Mouse (Mus musculus): Measurements from ENCODE around the gene Pcolce2. TPM values are rescaled to one million over a fixed set of nuclear protein-coding genes. Genes with fewer than 3 reads are reported as not detected.

Pcolce2 gene
- total RNA-seq, 1 experiment = 27.0 TPM

DNA sequence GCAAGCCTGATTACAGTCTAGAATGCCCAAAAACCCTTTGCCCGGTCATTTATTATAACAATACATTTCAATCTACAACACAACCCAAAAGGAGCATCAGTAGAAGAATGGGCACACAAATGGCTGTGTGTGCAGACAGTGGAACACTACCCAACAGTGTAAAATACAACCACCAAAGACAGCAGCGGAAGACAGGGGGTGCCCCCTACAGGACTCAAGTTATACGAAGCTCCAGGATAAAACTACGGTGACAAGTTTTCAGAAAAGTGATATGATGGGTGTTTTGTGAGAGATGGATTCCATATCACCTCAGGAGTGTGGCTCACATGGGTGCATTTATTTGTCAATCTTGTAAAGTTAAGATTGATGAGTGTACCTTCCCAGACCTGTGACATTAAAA lies 38.6 kb downstream of the Pcolce2 start:
- Histone ChIP-seq H3K9ac (ENCODE audit: insufficient read depth, low read depth, low read length, poor library complexity, severe bottlenecking) (no peak overlapping the region), H3K36me3 (ENCODE audit: control insufficient read depth, insufficient read depth, low read length, poor library complexity, severe bottlenecking) (peaks cover 11% of the 10 kb centered on the region; the same call in 1 of the 2 replicates), H3K27ac (ENCODE audit: insufficient read depth, low read depth, low read length, poor library complexity, severe bottlenecking) (peak overlapping the region; percentile 89), H3K9me3 (ENCODE audit: control insufficient read depth, insufficient read depth, low read depth, low read length) (0 out of 2 replicates have a peak, but pooled peaks cover 2% of the 10 kb centered on the region), H3K4me1 (ENCODE audit: control insufficient read depth in 2 of 2, insufficient read depth in 2 of 2, low read length in 2 of 2, poor library complexity in 1 of 2) (no peaks in the 10 kb centered on the region), H3K4me3 (ENCODE audit: insufficient read depth in 1 of 2, low read depth in 1 of 2, low read length in 2 of 2, poor library complexity in 1 of 2, severe bottlenecking in 1 of 2) (no peak overlapping the region)
- in situ Hi-C loops (cut with MboI; ENCODE audit: low sequenced_read_pairs in 2 of 2, unreplicated experiment in 2 of 2) = no loop called here
- TF ChIP-seq MAFK (IDR thresholded peaks at IDR 0.05; ENCODE audit: insufficient read depth, low read depth, low read length) (no peak), ZNF384 (IDR thresholded peaks at IDR 0.05; ENCODE audit: low read depth, low read length) (no peak), HCFC1 (IDR thresholded peaks at IDR 0.05; ENCODE audit: borderline replicate concordance, insufficient read depth, low read length) (no peak), ZC3H11A (IDR thresholded peaks at IDR 0.05; ENCODE audit: borderline replicate concordance, low read depth, low read length) (no peak), CHD2 (IDR thresholded peaks at IDR 0.05; ENCODE audit: low read depth, low read length) (no peak)
- DNase-seq (ENCODE audit: low read depth, low spot score) = no peak

GRCm38 (mm10) chr9:95679966-95680365 lies 42.6 kb downstream of the Pcolce2 start:
- TF ChIP-seq ZNF384 (IDR thresholded peaks at IDR 0.05; ENCODE audit: low read depth, low read length) = no peak
- no peak for TF ChIP-seq CHD2 (IDR thresholded peaks at IDR 0.05; ENCODE audit: low read depth, low read length)
- TF ChIP-seq ZC3H11A (IDR thresholded peaks at IDR 0.05; ENCODE audit: borderline replicate concordance, low read depth, low read length) = no peak
- TF ChIP-seq MAFK (IDR thresholded peaks at IDR 0.05; ENCODE audit: insufficient read depth, low read depth, low read length) = no peak
- TF ChIP-seq HCFC1 (IDR thresholded peaks at IDR 0.05; ENCODE audit: borderline replicate concordance, insufficient read depth, low read length) = no peak
- no peak overlapping the region for H3K9ac ChIP-seq (ENCODE audit: insufficient read depth, low read depth, low read length, poor library complexity, severe bottlenecking)
- H3K27ac ChIP-seq (ENCODE audit: insufficient read depth, low read depth, low read length, poor library complexity, severe bottlenecking) = no peak overlapping the region
- H3K4me3 ChIP-seq (ENCODE audit: insufficient read depth in 1 of 2, low read depth in 1 of 2, low read length in 2 of 2, poor library complexity in 1 of 2, severe bottlenecking in 1 of 2) = no peak overlapping the region
- H3K9me3 ChIP-seq (ENCODE audit: control insufficient read depth, insufficient read depth, low read depth, low read length) = 0 out of 2 replicates have a peak, but pooled peaks cover 2% of the 10 kb centered on the region
- peaks cover 12% of the 10 kb centered on the region; the same call in 1 of the 2 replicates for H3K36me3 ChIP-seq (ENCODE audit: control insufficient read depth, insufficient read depth, low read length, poor library complexity, severe bottlenecking)
- no peaks in the 10 kb centered on the region for H3K4me1 ChIP-seq (ENCODE audit: control insufficient read depth in 2 of 2, insufficient read depth in 2 of 2, low read length in 2 of 2, poor library complexity in 1 of 2)
- no peak for DNase-seq (ENCODE audit: low read depth, low spot score)
- in situ Hi-C loops (cut with MboI; ENCODE audit: low sequenced_read_pairs in 2 of 2, unreplicated experiment in 2 of 2) = no loop called here

DNA sequence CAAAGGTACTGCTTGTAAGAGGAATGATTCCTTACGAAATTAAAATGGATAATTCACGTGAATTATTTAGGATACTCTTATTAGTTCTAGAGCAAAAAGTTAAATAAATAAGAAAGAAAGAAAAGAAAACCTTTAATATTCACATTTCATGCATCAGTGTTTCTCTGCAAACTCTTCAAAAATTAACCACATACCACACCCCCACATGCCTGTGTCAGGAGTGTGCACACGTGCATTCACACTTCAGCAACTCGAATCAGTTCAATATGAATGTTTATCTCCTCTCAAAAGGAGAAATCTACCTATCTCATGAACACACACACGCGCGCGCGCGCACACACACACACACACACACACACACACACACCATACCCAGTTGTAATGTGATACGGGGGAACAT lies 43.3 kb downstream of the Pcolce2 start:
- no peak for TF ChIP-seq ZNF384 (IDR thresholded peaks at IDR 0.05; ENCODE audit: low read depth, low read length)
- TF ChIP-seq ZC3H11A (IDR thresholded peaks at IDR 0.05; ENCODE audit: borderline replicate concordance, low read depth, low read length) = no peak
- no peak for TF ChIP-seq MAFK (IDR thresholded peaks at IDR 0.05; ENCODE audit: insufficient read depth, low read depth, low read length)
- no peak for TF ChIP-seq CHD2 (IDR thresholded peaks at IDR 0.05; ENCODE audit: low read depth, low read length)
- no peak for TF ChIP-seq HCFC1 (IDR thresholded peaks at IDR 0.05; ENCODE audit: borderline replicate concordance, insufficient read depth, low read length)
- H3K27ac ChIP-seq (ENCODE audit: insufficient read depth, low read depth, low read length, poor library complexity, severe bottlenecking) = no peak overlapping the region
- DNase-seq (ENCODE audit: low read depth, low spot score) = no peak
- 0 out of 2 replicates have a peak, but pooled peaks cover 2% of the 10 kb centered on the region for H3K9me3 ChIP-seq (ENCODE audit: control insufficient read depth, insufficient read depth, low read depth, low read length)
- no peaks in the 10 kb centered on the region for H3K4me1 ChIP-seq (ENCODE audit: control insufficient read depth in 2 of 2, insufficient read depth in 2 of 2, low read length in 2 of 2, poor library complexity in 1 of 2)
- in situ Hi-C loops (cut with MboI; ENCODE audit: low sequenced_read_pairs in 2 of 2, unreplicated experiment in 2 of 2) = no loop called here
- no peak overlapping the region for H3K4me3 ChIP-seq (ENCODE audit: insufficient read depth in 1 of 2, low read depth in 1 of 2, low read length in 2 of 2, poor library complexity in 1 of 2, severe bottlenecking in 1 of 2)
- H3K9ac ChIP-seq (ENCODE audit: insufficient read depth, low read depth, low read length, poor library complexity, severe bottlenecking) = no peak overlapping the region
- peaks cover 5% of the 10 kb centered on the region; the same call in 1 of the 2 replicates for H3K36me3 ChIP-seq (ENCODE audit: control insufficient read depth, insufficient read depth, low read length, poor library complexity, severe bottlenecking)

DNA sequence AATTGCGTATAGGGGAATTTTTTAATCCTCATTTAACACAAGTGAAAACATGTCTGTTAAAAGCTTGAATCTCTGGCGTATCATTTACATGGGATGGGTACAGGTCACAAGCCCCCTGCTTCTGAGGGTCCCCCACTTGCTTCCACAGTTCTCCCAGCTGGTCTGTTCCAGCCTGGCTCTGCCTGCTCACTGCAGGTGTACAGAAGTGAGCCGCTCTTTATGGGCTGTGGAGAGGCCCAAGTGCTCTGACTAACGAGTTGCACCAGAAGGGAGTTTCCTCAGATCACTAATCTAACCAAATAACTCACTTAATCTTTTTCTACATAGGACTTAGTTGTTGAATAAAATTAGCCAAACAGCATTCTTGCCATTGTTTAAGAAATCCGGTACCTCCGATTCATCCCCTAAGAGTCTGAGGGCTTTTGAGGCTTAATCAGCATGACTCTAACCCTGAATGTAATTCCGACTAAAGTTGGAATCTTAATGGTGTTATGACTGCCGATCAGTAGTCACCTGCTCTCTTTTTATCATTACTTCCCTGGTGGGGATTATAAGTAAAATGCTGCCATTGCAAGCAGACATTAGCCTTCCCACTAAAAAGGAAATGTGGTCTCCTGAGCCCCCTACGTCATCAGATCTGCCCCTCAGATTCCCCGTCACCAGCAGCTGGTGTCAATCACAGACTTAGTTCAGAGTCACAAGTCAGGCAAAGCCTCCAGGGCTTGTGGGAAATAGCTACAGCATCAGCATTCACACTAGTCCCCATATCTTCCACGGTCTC lies 48.4 kb downstream of the Pcolce2 start:
- TF ChIP-seq ZC3H11A (IDR thresholded peaks at IDR 0.05; ENCODE audit: borderline replicate concordance, low read depth, low read length) (no peak), HCFC1 (IDR thresholded peaks at IDR 0.05; ENCODE audit: borderline replicate concordance, insufficient read depth, low read length) (no peak), MAFK (IDR thresholded peaks at IDR 0.05; ENCODE audit: insufficient read depth, low read depth, low read length) (no peak), ZNF384 (IDR thresholded peaks at IDR 0.05; ENCODE audit: low read depth, low read length) (no peak), CHD2 (IDR thresholded peaks at IDR 0.05; ENCODE audit: low read depth, low read length) (no peak)
- in situ Hi-C loops (cut with MboI; ENCODE audit: low sequenced_read_pairs in 2 of 2, unreplicated experiment in 2 of 2) = loop anchor here in 1 of 2 experiments (5.0 kb wide), 1 partner anchor 84 kb away; no protein-coding TSS in a partner anchor
- DNase-seq (ENCODE audit: low read depth, low spot score) = no peak
- no peak overlapping the region for H3K27ac ChIP-seq (ENCODE audit: insufficient read depth, low read depth, low read length, poor library complexity, severe bottlenecking)
- peaks cover 2% of the 10 kb centered on the region; the same call in 1 of the 2 replicates for H3K36me3 ChIP-seq (ENCODE audit: control insufficient read depth, insufficient read depth, low read length, poor library complexity, severe bottlenecking)
- no peak overlapping the region for H3K9ac ChIP-seq (ENCODE audit: insufficient read depth, low read depth, low read length, poor library complexity, severe bottlenecking)
- no peaks in the 10 kb centered on the region for H3K9me3 ChIP-seq (ENCODE audit: control insufficient read depth, insufficient read depth, low read depth, low read length)
- no peak overlapping the region for H3K4me3 ChIP-seq (ENCODE audit: insufficient read depth in 1 of 2, low read depth in 1 of 2, low read length in 2 of 2, poor library complexity in 1 of 2, severe bottlenecking in 1 of 2)
- H3K4me1 ChIP-seq (ENCODE audit: control insufficient read depth in 2 of 2, insufficient read depth in 2 of 2, low read length in 2 of 2, poor library complexity in 1 of 2) = no peaks in the 10 kb centered on the region

All from ES-E14 (cell line).